Mouse (Mus musculus): ENCODE measurements around the gene Rab44. TPM values are rescaled to one million over a fixed set of nuclear protein-coding genes. Genes with fewer than 3 reads are reported as not detected.

The Rab44 gene
- polyA plus RNA-seq, 1 experiment, result 4.9 TPM

DNA sequence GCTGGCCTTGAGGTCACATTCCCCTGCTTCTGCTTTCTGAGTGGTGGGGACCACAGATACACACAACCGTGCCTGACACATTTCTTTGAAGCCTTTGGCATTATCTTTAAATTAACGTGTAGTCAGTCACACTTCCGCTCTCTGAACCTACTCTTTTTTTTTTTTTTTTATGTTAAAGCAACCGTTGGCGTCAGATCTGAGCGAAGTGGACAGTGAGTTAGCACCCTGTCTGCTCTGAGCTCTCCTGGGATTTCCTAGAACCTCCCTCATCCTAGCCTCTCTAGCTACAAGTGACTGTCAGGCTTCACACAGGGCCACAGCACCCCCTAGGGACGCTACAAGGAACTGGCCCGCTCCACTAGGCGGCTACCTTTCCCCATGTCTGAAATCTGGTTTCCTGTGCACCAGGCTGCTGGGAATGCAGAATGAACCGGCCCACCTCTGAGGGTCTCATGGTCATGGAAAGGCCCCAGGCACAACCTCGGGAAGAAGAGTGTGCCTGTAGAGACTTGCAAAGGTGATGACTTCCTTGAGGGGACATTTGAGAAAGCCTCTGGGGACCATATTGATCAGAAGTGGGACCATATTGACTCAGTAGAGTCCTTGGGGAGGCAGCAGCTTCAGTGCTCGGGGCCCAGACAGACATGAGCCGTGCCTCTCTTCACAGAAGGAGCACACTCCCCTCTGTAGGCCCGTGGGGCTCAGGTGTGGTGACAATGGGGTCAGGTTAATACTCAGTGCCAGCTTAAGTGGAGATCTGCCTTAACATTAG lies 57.2 kb downstream of the Rab44 start:
- WGBS, result 8% methylated on average over 14 of the region's 14 CpGs
- Histone ChIP-seq H3K4me3 (ENCODE audit: extremely low read depth, insufficient read depth, insufficient read length) (no peak overlapping the region), H3K4me1 (ENCODE audit: control insufficient read depth, insufficient read depth, insufficient read length) (peaks cover 59% of the 10 kb centered on the region), H3K36me3 (ENCODE audit: control insufficient read depth, insufficient read depth, low read length) (no peaks in the 10 kb centered on the region), H3K27ac (ENCODE audit: insufficient read depth, low read length) (peak overlapping the region; percentile 91), H3K27me3 (ENCODE audit: control insufficient read depth, insufficient read depth, low read length) (no peaks in the 10 kb centered on the region)
- DNase-seq (ENCODE audit: low read depth in 1 of 2, low spot score in 2 of 2), result peak; percentile 58 to 85
- TF ChIP-seq POLR2A (IDR thresholded peaks at IDR 0.05; ENCODE audit: low read depth, low read length) (no peak), CTCF (IDR thresholded peaks at IDR 0.05; ENCODE audit: extremely low read depth, insufficient read depth, insufficient read length, insufficient replicate concordance) (peak; percentile 95; the same call in 1 of the 2 replicates)

DNA sequence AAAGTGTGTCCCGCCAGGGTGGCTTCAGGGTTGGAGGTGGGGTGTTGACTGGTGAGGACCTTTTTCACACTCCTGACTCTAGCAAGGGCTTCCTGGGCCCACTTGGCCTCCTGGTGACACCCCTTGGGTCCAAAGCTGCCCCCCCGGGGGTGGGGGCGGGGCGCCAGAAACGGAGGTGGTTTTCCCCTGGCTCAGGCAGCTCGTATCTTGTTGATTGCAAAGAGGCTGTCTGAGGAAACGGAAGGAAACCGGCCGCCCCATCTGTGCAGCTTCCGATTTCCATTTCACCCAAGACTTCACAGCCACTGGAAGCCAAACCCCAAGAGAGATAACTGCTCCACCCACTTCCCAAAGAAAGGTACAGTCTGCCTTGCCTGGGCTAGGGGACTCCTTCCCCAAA lies 58.1 kb downstream of the Rab44 start:
- H3K27me3 ChIP-seq (ENCODE audit: control insufficient read depth, insufficient read depth, low read length), result no peaks in the 10 kb centered on the region
- peaks cover 58% of the 10 kb centered on the region for H3K4me1 ChIP-seq (ENCODE audit: control insufficient read depth, insufficient read depth, insufficient read length)
- 2% methylated on average over 10 of the region's 10 CpGs for WGBS
- H3K36me3 ChIP-seq (ENCODE audit: control insufficient read depth, insufficient read depth, low read length), result no peaks in the 10 kb centered on the region
- peak overlapping the region; percentile 55 for H3K4me3 ChIP-seq (ENCODE audit: extremely low read depth, insufficient read depth, insufficient read length)
- peak; percentile 72 to 85 for DNase-seq (ENCODE audit: low read depth in 1 of 2, low spot score in 2 of 2)
- peak overlapping the region; percentile 91 for H3K27ac ChIP-seq (ENCODE audit: insufficient read depth, low read length)
- no peak for TF ChIP-seq CTCF (IDR thresholded peaks at IDR 0.05; ENCODE audit: extremely low read depth, insufficient read depth, insufficient read length, insufficient replicate concordance)
- no peak for TF ChIP-seq POLR2A (IDR thresholded peaks at IDR 0.05; ENCODE audit: low read depth, low read length)

- no peak for DNase-seq (ENCODE audit: low read depth in 1 of 2, low spot score in 2 of 2)
- Histone ChIP-seq H3K4me1 (ENCODE audit: control insufficient read depth, insufficient read depth, insufficient read length) (peaks cover 48% of the 10 kb centered on the region), H3K36me3 (ENCODE audit: control insufficient read depth, insufficient read depth, low read length) (no peaks in the 10 kb centered on the region), H3K4me3 (ENCODE audit: extremely low read depth, insufficient read depth, insufficient read length) (no peak overlapping the region), H3K27me3 (ENCODE audit: control insufficient read depth, insufficient read depth, low read length) (no peaks in the 10 kb centered on the region), H3K27ac (ENCODE audit: insufficient read depth, low read length) (no peak overlapping the region)
- WGBS, result 86% methylated on average over 8 of the region's 8 CpGs
- no peak for TF ChIP-seq POLR2A (IDR thresholded peaks at IDR 0.05; ENCODE audit: low read depth, low read length)
- no peak for TF ChIP-seq CTCF (IDR thresholded peaks at IDR 0.05; ENCODE audit: extremely low read depth, insufficient read depth, insufficient read length, insufficient replicate concordance)
These were observed 59.2 kb downstream of the Rab44 start for GRCm38 (mm10) chr17:29173165-29173564.

- TF ChIP-seq POLR2A (IDR thresholded peaks at IDR 0.05; ENCODE audit: low read depth, low read length), result no peak
- no peak for TF ChIP-seq CTCF (IDR thresholded peaks at IDR 0.05; ENCODE audit: extremely low read depth, insufficient read depth, insufficient read length, insufficient replicate concordance)
- no peaks in the 10 kb centered on the region for H3K27me3 ChIP-seq (ENCODE audit: control insufficient read depth, insufficient read depth, low read length)
- no peaks in the 10 kb centered on the region for H3K36me3 ChIP-seq (ENCODE audit: control insufficient read depth, insufficient read depth, low read length)
- no peak overlapping the region for H3K27ac ChIP-seq (ENCODE audit: insufficient read depth, low read length)
- H3K4me1 ChIP-seq (ENCODE audit: control insufficient read depth, insufficient read depth, insufficient read length), result peaks cover 31% of the 10 kb centered on the region; the same call in 1 of the 2 replicates
- no peak overlapping the region for H3K4me3 ChIP-seq (ENCODE audit: extremely low read depth, insufficient read depth, insufficient read length)
- WGBS, result 54% methylated on average over 3 of the region's 3 CpGs
- DNase-seq (ENCODE audit: low read depth in 1 of 2, low spot score in 2 of 2), result no peak
These were observed 61.7 kb downstream of the Rab44 start for GRCm38 (mm10) chr17:29175693-29176092.

DNA sequence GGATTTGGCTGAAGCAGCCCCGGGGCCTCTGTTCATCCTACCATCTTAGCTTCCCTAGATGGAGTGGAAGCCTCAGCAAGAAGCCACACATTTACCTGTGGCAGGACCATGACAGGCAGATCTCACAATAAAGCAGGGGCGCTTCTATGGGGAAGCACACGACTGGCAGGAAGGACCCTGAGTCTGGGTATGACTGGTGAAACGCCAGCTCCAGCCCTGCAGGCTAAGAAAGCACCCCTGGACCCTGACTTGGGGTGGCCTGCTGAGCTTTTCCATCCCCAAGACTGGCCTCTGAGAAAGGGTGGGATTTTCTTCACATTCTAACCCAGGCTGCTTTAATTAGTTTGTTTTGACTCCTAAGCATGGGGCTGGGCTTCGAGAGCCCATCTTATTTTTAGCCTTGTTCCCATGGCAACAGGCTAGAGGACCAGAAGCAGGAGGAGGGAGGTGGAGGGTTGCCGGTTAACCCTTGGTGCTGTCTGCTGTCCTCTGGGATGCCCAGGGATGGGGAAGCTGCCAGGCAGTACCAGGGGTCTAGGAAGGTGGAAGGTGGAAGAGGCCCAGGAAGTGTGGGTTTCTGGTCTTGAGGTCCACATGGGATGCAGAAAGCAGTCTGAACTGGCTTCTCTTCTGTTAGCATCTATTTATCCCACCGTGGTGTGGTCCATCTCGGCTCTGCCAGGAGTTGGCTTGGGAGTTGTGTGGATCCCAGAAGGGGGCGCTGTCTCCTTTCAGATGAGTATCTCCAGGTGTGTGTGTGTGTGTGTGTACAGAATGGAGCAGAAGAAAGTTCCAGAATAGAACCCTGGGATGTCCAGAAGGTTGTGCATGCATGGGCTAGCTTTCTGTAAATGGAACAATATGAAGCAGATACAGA lies 62.7 kb downstream of the Rab44 start:
- WGBS, result 34% methylated on average over 9 of the region's 9 CpGs

GRCm38 (mm10) chr17:29178503-29179059 lies 64.6 kb downstream of the Rab44 start:
- 64% methylated on average over 9 of the region's 9 CpGs for WGBS
- Histone ChIP-seq H3K4me3 (ENCODE audit: extremely low read depth, insufficient read depth, insufficient read length) (no peak overlapping the region), H3K36me3 (ENCODE audit: control insufficient read depth, insufficient read depth, low read length) (no peaks in the 10 kb centered on the region), H3K27me3 (ENCODE audit: control insufficient read depth, insufficient read depth, low read length) (no peaks in the 10 kb centered on the region), H3K4me1 (ENCODE audit: control insufficient read depth, insufficient read depth, insufficient read length) (peaks cover 13% of the 10 kb centered on the region; the same call in 1 of the 2 replicates), H3K27ac (ENCODE audit: insufficient read depth, low read length) (no peak overlapping the region)
- TF ChIP-seq CTCF (IDR thresholded peaks at IDR 0.05; ENCODE audit: extremely low read depth, insufficient read depth, insufficient read length, insufficient replicate concordance) (no peak), POLR2A (IDR thresholded peaks at IDR 0.05; ENCODE audit: low read depth, low read length) (no peak)
- DNase-seq (ENCODE audit: low read depth in 1 of 2, low spot score in 2 of 2), result no peak

More for the DNA sequence above, 62.7 kb downstream of the Rab44 start:
- no peaks in the 10 kb centered on the region for H3K27me3 ChIP-seq (ENCODE audit: control insufficient read depth, insufficient read depth, low read length)
- no peak for TF ChIP-seq POLR2A (IDR thresholded peaks at IDR 0.05; ENCODE audit: low read depth, low read length)
- TF ChIP-seq CTCF (IDR thresholded peaks at IDR 0.05; ENCODE audit: extremely low read depth, insufficient read depth, insufficient read length, insufficient replicate concordance), result peak; percentile 65; the same call in 1 of the 2 replicates
- no peaks in the 10 kb centered on the region for H3K36me3 ChIP-seq (ENCODE audit: control insufficient read depth, insufficient read depth, low read length)
- H3K4me1 ChIP-seq (ENCODE audit: control insufficient read depth, insufficient read depth, insufficient read length), result peaks cover 22% of the 10 kb centered on the region; the same call in 1 of the 2 replicates
- DNase-seq (ENCODE audit: low read depth in 1 of 2, low spot score in 2 of 2), result peak in 1 of 2 experiments; percentile 50
- no peak overlapping the region for H3K27ac ChIP-seq (ENCODE audit: insufficient read depth, low read length)
- H3K4me3 ChIP-seq (ENCODE audit: extremely low read depth, insufficient read depth, insufficient read length), result no peak overlapping the region

Data from spleen, adult 2 months (tissue).